Mouse (Mus musculus): Measurements from ENCODE around the gene Atp23. TPM values are rescaled to one million over a fixed set of nuclear protein-coding genes. Genes with fewer than 3 reads are reported as not detected.

The Atp23 gene
- polyA plus RNA-seq, 2 experiments, result 4.1 to 7.9 TPM

GRCm38 (mm10) chr10:126873755-126874154 lies 27.4 kb downstream of the Atp23 start:
- no peak for DNase-seq (ENCODE audit: low read depth in 3 of 3, low spot score in 3 of 3)
- TF ChIP-seq EP300 (IDR thresholded peaks at IDR 0.05; ENCODE audit: low read depth), result no peak
- TF ChIP-seq CTCF (IDR thresholded peaks at IDR 0.05; ENCODE audit: low read depth), result no peak
- Histone ChIP-seq H3K9me3 (ENCODE audit: control insufficient read depth, low read length) (no peaks in the 10 kb centered on the region), H3K27ac (no peak overlapping the region), H3K27me3 (ENCODE audit: control insufficient read depth, insufficient read depth, low read length) (no peaks in the 10 kb centered on the region), H3K4me3 (ENCODE audit: insufficient read depth in 1 of 2, low read depth in 2 of 2, low read length in 2 of 2) (no peak overlapping the region), H3K4me2 (ENCODE audit: low read depth) (no peak overlapping the region), H3K4me1 (replicated peaks; ENCODE audit: control insufficient read depth in 2 of 2, insufficient read depth in 2 of 2, low read length in 1 of 2) (0 out of 4 replicates have a peak, but pooled peaks cover 0 to 2% of the 10 kb centered on the region in 2 experiments), H3K9ac (replicated peaks) (no peak overlapping the region), H3K36me3 (replicated peaks; ENCODE audit: control insufficient read depth, insufficient read depth, low read depth) (no peaks in the 10 kb centered on the region)
- ATAC-seq (ENCODE audit: insufficient read depth), result no peak
- WGBS (ENCODE audit: insufficient replicate concordance), result 67% methylated on average over 3 of the region's 3 CpGs

GRCm38 (mm10) chr10:126872256-126872655 lies 28.9 kb downstream of the Atp23 start:
- Histone ChIP-seq H3K27me3 (ENCODE audit: control insufficient read depth, insufficient read depth, low read length) (no peaks in the 10 kb centered on the region), H3K9me3 (ENCODE audit: control insufficient read depth, low read length) (no peaks in the 10 kb centered on the region), H3K4me1 (replicated peaks; ENCODE audit: control insufficient read depth in 2 of 2, insufficient read depth in 2 of 2, low read length in 1 of 2) (0 out of 4 replicates have a peak, but pooled peaks cover 0 to 2% of the 10 kb centered on the region in 2 experiments), H3K27ac (no peak overlapping the region), H3K36me3 (replicated peaks; ENCODE audit: control insufficient read depth, insufficient read depth, low read depth) (no peaks in the 10 kb centered on the region), H3K9ac (replicated peaks) (no peak overlapping the region), H3K4me3 (ENCODE audit: insufficient read depth in 1 of 2, low read depth in 2 of 2, low read length in 2 of 2) (no peak overlapping the region), H3K4me2 (ENCODE audit: low read depth) (no peak overlapping the region)
- no peak for ATAC-seq (ENCODE audit: insufficient read depth)
- TF ChIP-seq CTCF (IDR thresholded peaks at IDR 0.05; ENCODE audit: low read depth) (no peak), EP300 (IDR thresholded peaks at IDR 0.05; ENCODE audit: low read depth) (no peak)
- DNase-seq (ENCODE audit: low read depth in 3 of 3, low spot score in 3 of 3), result no peak
- WGBS (ENCODE audit: insufficient replicate concordance), result 64% methylated on average over 5 of the region's 5 CpGs

GRCm38 (mm10) chr10:126869372-126870318 lies 31.5 kb downstream of the Atp23 start:
- no peak for ATAC-seq (ENCODE audit: insufficient read depth)
- Histone ChIP-seq H3K4me3 (ENCODE audit: insufficient read depth in 1 of 2, low read depth in 2 of 2, low read length in 2 of 2) (no peak overlapping the region), H3K9me3 (ENCODE audit: control insufficient read depth, low read length) (no peaks in the 10 kb centered on the region), H3K4me1 (replicated peaks; ENCODE audit: control insufficient read depth in 2 of 2, insufficient read depth in 2 of 2, low read length in 1 of 2) (0 out of 4 replicates have a peak, but pooled peaks cover 0 to 2% of the 10 kb centered on the region in 2 experiments), H3K4me2 (ENCODE audit: low read depth) (peak overlapping the region; percentile 22), H3K36me3 (replicated peaks; ENCODE audit: control insufficient read depth, insufficient read depth, low read depth) (no peaks in the 10 kb centered on the region), H3K27ac (no peak overlapping the region), H3K27me3 (ENCODE audit: control insufficient read depth, insufficient read depth, low read length) (no peaks in the 10 kb centered on the region), H3K9ac (replicated peaks) (no peak overlapping the region)
- peak in 1 of 3 experiments; percentile 9 for DNase-seq (ENCODE audit: low read depth in 3 of 3, low spot score in 3 of 3)
- 21% methylated on average over 23 of the region's 23 CpGs for WGBS (ENCODE audit: insufficient replicate concordance)
- TF ChIP-seq CTCF (IDR thresholded peaks at IDR 0.05; ENCODE audit: low read depth), result peak; percentile 85
- no peak for TF ChIP-seq EP300 (IDR thresholded peaks at IDR 0.05; ENCODE audit: low read depth)

- TF ChIP-seq EP300 (IDR thresholded peaks at IDR 0.05; ENCODE audit: low read depth) (no peak), CTCF (IDR thresholded peaks at IDR 0.05; ENCODE audit: low read depth) (no peak)
Measured at GRCm38 (mm10) chr10:126865284-126865683, 35.9 kb downstream of the Atp23 start.

GRCm38 (mm10) chr10:126862193-126862592 lies 39.0 kb downstream of the Atp23 start:
- Histone ChIP-seq H3K4me2 (ENCODE audit: low read depth) (no peak overlapping the region), H3K9ac (replicated peaks) (no peak overlapping the region), H3K4me3 (ENCODE audit: insufficient read depth in 1 of 2, low read depth in 2 of 2, low read length in 2 of 2) (no peak overlapping the region), H3K9me3 (ENCODE audit: control insufficient read depth, low read length) (no peaks in the 10 kb centered on the region), H3K4me1 (replicated peaks; ENCODE audit: control insufficient read depth in 2 of 2, insufficient read depth in 2 of 2, low read length in 1 of 2) (no peaks in the 10 kb centered on the region), H3K27me3 (ENCODE audit: control insufficient read depth, insufficient read depth, low read length) (no peaks in the 10 kb centered on the region), H3K27ac (no peak overlapping the region), H3K36me3 (replicated peaks; ENCODE audit: control insufficient read depth, insufficient read depth, low read depth) (no peaks in the 10 kb centered on the region)
- DNase-seq (ENCODE audit: low read depth in 3 of 3, low spot score in 3 of 3), result no peak
- 75% methylated on average over 12 of the region's 12 CpGs for WGBS (ENCODE audit: insufficient replicate concordance)
- no peak for ATAC-seq (ENCODE audit: insufficient read depth)
- TF ChIP-seq EP300 (IDR thresholded peaks at IDR 0.05; ENCODE audit: low read depth), result no peak
- no peak for TF ChIP-seq CTCF (IDR thresholded peaks at IDR 0.05; ENCODE audit: low read depth)

More at GRCm38 (mm10) chr10:126865284-126865683, 35.9 kb downstream of the Atp23 start:
- Histone ChIP-seq H3K9ac (replicated peaks) (no peak overlapping the region), H3K4me2 (ENCODE audit: low read depth) (no peak overlapping the region), H3K27me3 (ENCODE audit: control insufficient read depth, insufficient read depth, low read length) (no peaks in the 10 kb centered on the region), H3K9me3 (ENCODE audit: control insufficient read depth, low read length) (no peaks in the 10 kb centered on the region), H3K4me1 (replicated peaks; ENCODE audit: control insufficient read depth in 2 of 2, insufficient read depth in 2 of 2, low read length in 1 of 2) (0 out of 4 replicates have a peak, but pooled peaks cover 0 to 2% of the 10 kb centered on the region in 2 experiments), H3K36me3 (replicated peaks; ENCODE audit: control insufficient read depth, insufficient read depth, low read depth) (no peaks in the 10 kb centered on the region), H3K4me3 (ENCODE audit: insufficient read depth in 1 of 2, low read depth in 2 of 2, low read length in 2 of 2) (no peak overlapping the region), H3K27ac (no peak overlapping the region)
- ATAC-seq (ENCODE audit: insufficient read depth) (no peak), DNase-seq (ENCODE audit: low read depth in 3 of 3, low spot score in 3 of 3) (no peak)
- WGBS (ENCODE audit: insufficient replicate concordance), result 71% methylated on average over 8 of the region's 8 CpGs
